Mouse (Mus musculus) mouse embryonic stem cell (cell line): ENCODE data around the gene Akap2.

Experiments used
- in situ Hi-C, 2 experiments: fragments of 300-500 bp; cut with MboI; formaldehyde crosslinking; loops; 1 replicate in 1 of 2; 3 replicates in 1 of 2; pipeline ENCODE4 v1.14.3; 2019 to 2020; ENCODE audit warnings: low sequenced_read_pairs in 2 of 2, low pct_unique_long_range_greater_than_20kb in 1 of 2, mixed read lengths in 1 of 2; ENCODE audit not compliant: unreplicated experiment in 1 of 2

The Akap2 gene

DNA sequence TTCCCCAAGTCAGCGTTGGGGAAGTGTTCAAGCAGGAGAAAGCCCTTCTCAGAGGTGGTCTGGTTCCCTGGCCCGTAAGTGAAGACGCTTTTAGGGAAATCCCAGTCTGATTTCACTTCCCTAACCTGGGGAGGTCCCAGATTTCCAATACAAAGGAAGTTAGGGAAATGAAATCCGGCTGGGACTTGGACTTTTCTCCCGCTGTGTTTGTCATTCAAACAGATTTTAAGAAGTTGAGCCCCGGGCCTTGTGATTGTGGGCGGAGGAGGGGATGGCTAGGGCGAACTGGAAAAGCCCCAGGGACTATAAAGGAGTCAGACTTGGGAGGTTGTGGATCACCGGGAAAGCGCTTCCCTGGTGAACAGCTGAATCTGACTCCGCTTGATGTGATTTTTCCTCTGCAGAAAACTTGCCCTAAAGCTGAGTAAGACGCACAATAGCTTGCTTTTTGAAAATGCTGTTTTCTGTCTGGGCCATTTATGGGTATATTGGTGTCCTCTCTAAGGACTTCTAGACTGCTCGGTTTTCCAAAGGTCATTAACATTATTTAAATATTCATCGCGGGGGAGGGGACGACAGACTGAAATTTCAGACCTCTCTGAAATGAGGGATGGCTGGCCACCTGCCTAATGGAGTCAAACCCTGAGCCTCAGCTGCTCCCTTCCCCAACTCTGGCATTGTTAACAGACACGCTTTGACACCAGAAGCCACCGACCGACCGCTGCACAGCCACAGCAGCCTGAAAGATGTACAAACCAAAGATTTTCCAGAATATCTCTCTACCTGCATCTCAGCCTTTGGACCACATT lies 63.6 kb downstream of the Akap2 start:
- in situ Hi-C loops: loop anchor here in 1 of 2 experiments (5.0 kb wide), 1 partner anchor 109 kb away; no protein-coding TSS in a partner anchor

GRCm38 (mm10) chr4:57781994-57782393 lies 64.5 kb downstream of the Akap2 start:
- in situ Hi-C loops: loop anchor here in 1 of 2 experiments (5.0 kb wide), 1 partner anchor 110 kb away; no protein-coding TSS in a partner anchor

GRCm38 (mm10) chr4:57782549-57783390 lies 65.3 kb downstream of the Akap2 start:
- in situ Hi-C loops: loop anchor here in 1 of 2 experiments (5.0 kb wide), 1 partner anchor 110 kb away; no protein-coding TSS in a partner anchor

GRCm38 (mm10) chr4:57783391-57783770 lies 65.9 kb downstream of the Akap2 start:
- in situ Hi-C loops: loop anchor here in 1 of 2 experiments (5.0 kb wide), 1 partner anchor 111 kb away; no protein-coding TSS in a partner anchor

- in situ Hi-C loops: loop anchor here in 1 of 2 experiments (5.0 kb wide), 1 partner anchor 112 kb away; no protein-coding TSS in a partner anchor
Observed at GRCm38 (mm10) chr4:57783853-57784600, 66.6 kb downstream of the Akap2 start.

DNA sequence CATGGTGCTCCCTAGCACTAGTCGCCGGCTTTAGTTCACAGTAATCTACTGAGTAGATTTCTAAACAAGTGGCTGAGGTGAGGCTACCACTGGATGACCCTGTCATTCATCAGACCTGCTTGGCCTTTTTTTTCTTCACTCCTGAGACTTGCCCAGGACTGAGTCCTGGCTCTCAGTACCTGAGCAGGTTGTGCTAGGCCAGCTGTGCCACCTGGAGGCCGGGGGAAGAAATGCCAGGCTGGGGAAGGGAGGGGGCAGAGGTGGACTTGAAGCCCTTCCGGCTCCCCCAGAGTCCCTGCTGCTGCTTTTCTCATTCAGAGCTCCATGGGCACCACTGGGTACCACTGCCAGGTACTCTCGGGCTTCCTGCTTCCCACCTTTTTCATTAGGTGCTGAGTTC lies 71.3 kb downstream of the Akap2 start:
- in situ Hi-C loops: no loop called here

DNA sequence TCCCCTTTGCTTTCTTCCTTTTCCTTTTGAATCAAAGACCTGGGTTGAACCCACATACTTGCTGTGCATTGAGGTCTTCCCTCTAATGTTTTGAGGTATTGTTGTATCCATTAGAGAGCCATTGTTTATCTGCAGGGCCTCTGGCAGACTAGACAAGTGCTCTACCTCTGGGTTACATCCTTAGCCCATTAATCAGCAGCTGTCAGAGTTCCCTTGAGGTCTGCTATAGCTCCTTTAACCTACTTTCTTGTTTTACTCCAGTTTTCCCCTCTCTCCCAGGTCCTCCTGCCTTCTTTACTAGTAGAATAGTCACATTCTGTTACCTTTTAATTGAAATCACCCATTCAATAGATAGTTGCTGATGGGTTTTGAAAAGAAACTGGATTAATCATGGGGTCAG lies 71.7 kb downstream of the Akap2 start:
- in situ Hi-C loops: no loop called here

DNA sequence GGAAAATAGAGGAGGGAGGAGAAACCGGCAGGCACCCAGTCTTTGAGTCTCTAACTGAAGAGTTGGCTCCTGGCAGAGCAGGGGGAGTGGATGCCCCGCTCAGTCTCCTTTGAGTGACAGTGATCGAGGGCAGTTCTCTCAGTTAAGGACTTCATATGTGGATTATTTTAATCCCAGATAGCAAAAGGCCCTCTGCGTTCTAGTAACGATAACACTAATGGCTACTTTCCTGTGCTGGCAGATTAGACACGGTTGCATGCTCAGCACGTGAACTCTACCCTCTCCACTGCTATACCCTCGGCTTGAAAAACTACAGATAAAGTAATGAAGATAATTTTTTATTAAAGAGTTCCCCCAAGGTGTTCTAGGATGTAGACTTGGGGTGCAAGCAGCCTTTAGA lies 76.5 kb downstream of the Akap2 start:
- in situ Hi-C loops: no loop called here

DNA sequence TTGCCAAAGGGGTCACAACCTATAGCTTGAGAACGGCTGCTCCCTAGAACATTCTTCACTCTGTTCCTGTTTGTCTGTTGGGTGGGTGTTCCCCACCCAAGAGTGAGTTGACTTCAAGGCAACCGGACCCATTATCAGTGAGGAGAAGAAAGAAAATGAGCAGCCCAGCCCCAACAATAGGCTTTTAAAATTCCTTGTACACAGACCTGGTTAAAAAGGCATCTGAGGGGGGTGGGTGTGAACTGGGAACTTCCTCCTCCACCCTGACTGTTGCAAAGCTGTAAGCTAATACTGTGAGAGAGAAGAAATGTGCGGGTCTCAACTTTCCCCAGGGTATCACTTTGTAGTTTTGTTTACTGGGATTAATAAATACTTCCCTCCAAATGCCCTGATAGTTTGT lies 77.1 kb downstream of the Akap2 start:
- in situ Hi-C loops: no loop called here

GRCm38 (mm10) chr4:57797548-57798285 lies 80.3 kb downstream of the Akap2 start:
- in situ Hi-C loops: no loop called here

GRCm38 (mm10) chr4:57798286-57799018 lies 81.0 kb downstream of the Akap2 start:
- in situ Hi-C loops: no loop called here

DNA sequence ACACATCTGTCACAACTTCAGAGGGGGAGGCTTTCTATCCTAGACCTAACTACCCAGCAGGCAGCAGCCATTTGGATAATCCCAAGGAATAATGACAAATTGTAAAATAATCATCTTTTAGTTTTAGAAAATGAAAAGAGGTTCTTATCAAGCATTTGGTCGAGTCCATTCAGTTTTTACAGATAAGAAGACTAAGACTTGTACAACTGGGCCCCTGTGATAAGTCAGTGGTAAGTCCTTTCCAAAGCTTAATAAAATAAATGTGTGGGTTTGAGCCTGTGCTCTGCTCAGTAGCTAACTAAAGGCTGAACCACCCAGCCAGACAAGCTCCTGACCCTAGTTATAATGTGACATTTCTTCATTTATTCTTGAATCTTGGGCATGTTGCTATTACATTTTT lies 81.8 kb downstream of the Akap2 start:
- in situ Hi-C loops: no loop called here

DNA sequence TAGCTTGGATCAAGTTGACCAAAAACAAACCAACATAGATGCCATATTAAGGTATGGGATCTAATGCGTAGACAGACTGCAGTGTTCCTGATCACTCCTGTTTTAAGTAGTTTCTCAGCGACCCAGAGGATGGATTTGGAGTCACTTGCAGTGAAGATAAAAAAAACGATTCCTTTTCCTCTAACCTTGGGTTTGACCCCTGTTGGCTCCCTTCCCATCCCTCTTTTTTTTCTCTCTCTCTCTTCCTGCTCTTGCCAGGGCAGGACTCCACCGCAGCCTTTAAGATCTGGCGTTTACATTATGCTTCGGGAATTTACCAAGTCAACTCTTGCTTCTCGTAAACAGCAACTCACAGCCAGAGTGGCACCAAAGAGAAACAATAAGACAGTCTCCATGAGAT lies 83.8 kb downstream of the Akap2 start:
- in situ Hi-C loops: no loop called here

GRCm38 (mm10) chr4:57801986-57802385 lies 84.5 kb downstream of the Akap2 start:
- in situ Hi-C loops: no loop called here

DNA sequence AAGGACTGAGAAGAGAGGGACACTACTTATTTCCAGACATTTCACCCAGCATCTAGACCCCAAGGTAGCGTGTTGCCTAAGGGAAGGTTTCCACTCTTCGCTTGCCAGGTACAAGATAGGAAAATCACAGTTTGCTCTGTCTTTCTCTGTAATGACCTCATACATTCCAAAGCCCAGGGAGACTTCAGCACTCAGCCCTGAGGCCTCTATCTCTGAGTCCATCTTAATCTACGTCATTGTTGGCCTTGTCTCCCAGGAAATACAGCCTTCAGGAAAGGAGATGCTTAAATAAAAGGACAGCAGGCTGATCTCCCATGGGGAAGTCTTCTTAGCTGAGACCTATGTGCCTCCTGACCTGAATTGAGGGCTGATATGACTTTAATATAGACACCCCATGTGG lies 85.0 kb downstream of the Akap2 start:
- in situ Hi-C loops: no loop called here

DNA sequence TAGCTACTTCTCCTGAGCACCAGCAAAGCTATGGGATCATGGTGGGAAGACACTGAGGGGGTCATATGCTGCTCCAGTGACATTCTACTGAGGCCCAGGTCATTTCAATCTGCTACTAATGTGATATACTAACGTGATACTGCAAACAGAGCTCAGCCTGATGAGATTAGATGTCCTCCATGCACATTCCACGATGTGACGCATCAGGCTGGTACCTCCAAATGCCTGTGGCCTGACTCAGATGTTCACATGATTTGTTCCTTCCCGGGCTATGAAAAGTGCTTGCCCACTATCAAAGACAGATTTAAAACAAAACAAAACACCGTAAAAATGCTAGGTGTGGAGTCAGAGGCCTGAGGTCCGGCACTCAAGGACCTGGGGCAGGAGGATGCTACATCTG lies 87.4 kb downstream of the Akap2 start:
- in situ Hi-C loops: no loop called here

GRCm38 (mm10) chr4:57809449-57809848 lies 92.0 kb downstream of the Akap2 start:
- in situ Hi-C loops: no loop called here
